Mouse (Mus musculus): ENCODE data around the gene B4galt4. TPM values are rescaled to one million over a fixed set of nuclear protein-coding genes. Genes with fewer than 3 reads are reported as not detected.

B4galt4 gene
- polyA plus RNA-seq (2017; shearing (Covaris generic)) = 12.0 TPM

DNA sequence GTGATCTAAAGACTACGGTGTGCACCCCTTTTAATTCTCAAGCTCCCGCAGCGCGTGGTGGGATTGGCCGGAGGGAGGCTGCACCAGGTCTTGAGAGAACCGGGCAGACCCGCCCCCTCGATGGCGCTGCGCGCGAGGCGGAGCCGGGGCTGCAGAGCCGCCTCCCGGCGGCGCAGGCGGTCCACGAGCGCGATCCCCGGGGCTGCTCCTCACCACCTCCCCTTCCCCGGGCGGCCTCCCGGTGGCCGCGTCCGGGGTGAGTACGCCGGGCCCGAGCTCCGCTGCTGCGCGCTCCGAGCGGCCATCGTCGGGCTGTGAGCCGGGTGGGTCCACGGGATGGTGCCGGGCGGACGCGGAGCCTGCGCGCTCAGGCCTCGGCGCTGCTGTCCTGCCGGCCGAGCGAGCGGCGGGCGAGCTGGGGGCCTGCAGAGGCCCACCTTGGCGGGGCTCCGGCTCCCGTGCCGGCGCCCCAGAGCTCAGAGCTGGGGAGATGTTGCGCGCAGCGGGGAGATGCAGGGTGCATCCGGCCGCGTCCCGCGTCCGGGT lies at the start of gene B4galt4:
TSS of gene B4galt4 (plus strand) at position 152 of the 546 bp plus-strand sequence.

GRCm38 (mm10) chr16:38712581-38713403 lies 29.3 kb upstream of the B4galt4 start, which contains the start of gene Arhgap31:
TSS of gene Arhgap31 (minus strand) at chr16:38713274.

DNA sequence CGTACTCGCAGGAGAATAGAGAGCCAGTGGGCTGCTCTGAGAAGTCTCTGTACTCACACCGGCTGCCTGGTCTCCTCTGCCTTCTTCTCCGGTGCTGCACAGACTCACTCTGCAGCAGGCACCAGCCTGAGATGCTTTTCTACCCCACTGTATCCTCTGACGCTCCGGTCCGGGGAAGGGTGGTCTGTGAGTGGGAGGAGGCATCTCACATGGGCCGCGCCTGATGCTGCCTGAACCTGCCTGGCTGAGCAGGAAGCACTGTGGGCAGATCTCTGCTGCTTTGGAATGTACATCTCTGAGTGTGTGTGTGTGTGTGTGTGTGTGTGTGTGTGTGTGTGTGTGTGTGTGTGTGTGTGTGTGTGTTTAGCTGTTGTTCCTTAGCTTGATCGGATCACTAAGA lies 58.0 kb downstream of the B4galt4 start, which contains the start of gene Upk1b:
TSS of gene Upk1b (minus strand) at position 238 of the 400 bp plus-strand sequence.

Other genes starting within 250 kb of the B4galt4 start
- gene Timmdc1, start 219.6 kb upstream of the B4galt4 start, polyA plus RNA-seq (2017; shearing (Covaris generic)) = 10.8 TPM
- gene Poglut1, start 192.0 kb upstream of the B4galt4 start, polyA plus RNA-seq (2017; shearing (Covaris generic)) = 61.5 TPM
- gene Tmem39a, start 183.6 kb upstream of the B4galt4 start, polyA plus RNA-seq (2017; shearing (Covaris generic)) = 53.7 TPM
- gene Arhgap31, start 29.0 kb upstream of the B4galt4 start, polyA plus RNA-seq (2017; shearing (Covaris generic)) = 57.9 TPM
- gene Upk1b, start 58.1 kb downstream of the B4galt4 start, polyA plus RNA-seq (2017; shearing (Covaris generic)) = 0.21 TPM
- gene 4930435E12Rik, start 86.5 kb downstream of the B4galt4 start, polyA plus RNA-seq (2017; shearing (Covaris generic)) = not detected
- not detected for gene Igsf11, start 150.4 kb downstream of the B4galt4 start, polyA plus RNA-seq (2017; shearing (Covaris generic))